Mouse (Mus musculus) MEL (cell line): ENCODE data around the gene Zdhhc25. TPM values are rescaled to one million over a fixed set of nuclear protein-coding genes. Genes with fewer than 3 reads are reported as not detected.
A peak's percentile ranks its signal among the peaks of the same experiment; 100 is the strongest.

Experiments used
- DNase-seq: peaks from one replicate; pipeline ENCODE4 v3.0.0; 2011; ENCODE audit warnings: low read depth, low spot score
- H3K27ac ChIP-seq: 2 replicates; pipeline ENCODE4 v1.5.1; 2012; ENCODE audit warnings: low read depth, mild to moderate bottlenecking, control low read depth, low read length, moderate library complexity; ENCODE audit not compliant: control insufficient read depth
- H3K27me3 ChIP-seq, 2 experiments: fragments of 150-350 bp in 1 of 2; sonication (generic) in 1 of 2; 2 replicates each; pipeline ENCODE4 v1.6.1; 2012; ENCODE audit warnings: low read length in 2 of 2, mild to moderate bottlenecking in 2 of 2, improper control_type of control experiment in 1 of 2, moderate library complexity in 1 of 2; ENCODE audit not compliant: insufficient read depth in 2 of 2, control insufficient read depth in 1 of 2
- H3K36me3 ChIP-seq, 2 experiments: 2 replicates each; pipeline ENCODE4 v1.6.1; 2012 to 2014; ENCODE audit warnings: low read length in 2 of 2, improper control_type of control experiment in 1 of 2, inconsistent platforms in 1 of 2, mild to moderate bottlenecking in 1 of 2; ENCODE audit not compliant: insufficient read depth in 2 of 2, control insufficient read depth in 1 of 2
- H3K4me1 ChIP-seq, 2 experiments: fragments of 150-350 bp in 1 of 2; sonication (generic) in 1 of 2; 2 replicates each; pipeline ENCODE4 v1.6.1; 2012; ENCODE audit warnings: low read length in 2 of 2, improper control_type of control experiment in 1 of 2, mild to moderate bottlenecking in 1 of 2; ENCODE audit not compliant: insufficient read depth in 2 of 2, control insufficient read depth in 1 of 2
- H3K4me3 ChIP-seq, 2 experiments: fragments of 150-350 bp in 1 of 2; sonication (generic) in 1 of 2; 2 replicates each; pipeline ENCODE4 v1.5.1; 2012; ENCODE audit warnings: low read depth in 2 of 2, low read length in 2 of 2, mild to moderate bottlenecking in 2 of 2, moderate library complexity in 2 of 2, control low read depth in 1 of 2, improper control_type of control experiment in 1 of 2; ENCODE audit not compliant: control insufficient read depth in 1 of 2, insufficient read depth in 1 of 2
- H3K79me2 ChIP-seq: 2 replicates; pipeline ENCODE4 v1.6.1; 2012; ENCODE audit warnings: mild to moderate bottlenecking, low read length, moderate library complexity; ENCODE audit not compliant: control insufficient read depth, poor library complexity, insufficient read depth
- H3K9ac ChIP-seq: 2 replicates; pipeline ENCODE4 v1.6.1; 2012; ENCODE audit warnings: low read depth, mild to moderate bottlenecking, control low read depth, low read length, moderate library complexity; ENCODE audit not compliant: control insufficient read depth, poor library complexity, severe bottlenecking
- H3K9me3 ChIP-seq: fragments of 150-350 bp; sonication (generic); replicated peaks from 2 replicates; pipeline ENCODE4 v1.6.1; 2012; ENCODE audit warnings: mild to moderate bottlenecking, low read length, improper control_type of control experiment, moderate library complexity; ENCODE audit not compliant: insufficient read depth
- BHLHE40 ChIP-seq: IDR thresholded peaks from 2 replicates; pipeline ENCODE4 v1.6.1; 2012; ENCODE audit warnings: low read depth, mild to moderate bottlenecking, inconsistent platforms, low read length, improper control_type of control experiment, borderline replicate concordance
- CHD1 ChIP-seq: IDR thresholded peaks from 2 replicates; pipeline ENCODE4 v1.6.1; 2012; ENCODE audit warnings: low read depth, mild to moderate bottlenecking, inconsistent platforms, low read length, improper control_type of control experiment
- CHD2 ChIP-seq: IDR thresholded peaks from 2 replicates; pipeline ENCODE4 v1.6.1; 2011; ENCODE audit warnings: low read length, improper control_type of control experiment
- CTCF ChIP-seq, 3 experiments: IDR thresholded peaks in 2 of 3; conservative IDR thresholded peaks in 1 of 3; 2 replicates each; pipeline ENCODE4 v1.5.1; 2011 to 2012; ENCODE audit warnings: low read length in 3 of 3, low read depth in 2 of 3, mild to moderate bottlenecking in 2 of 3, improper control_type of control experiment in 1 of 3, inconsistent platforms in 1 of 3, mixed read lengths in 1 of 3, moderate library complexity in 1 of 3; ENCODE audit not compliant: control insufficient read depth in 1 of 3, insufficient read depth in 1 of 3, poor library complexity in 1 of 3, severe bottlenecking in 1 of 3
- E2F4 ChIP-seq: IDR thresholded peaks from 2 replicates; pipeline ENCODE4 v1.6.1; 2011; ENCODE audit warnings: low read depth, low read length, improper control_type of control experiment, borderline replicate concordance
- ELF1 ChIP-seq: IDR thresholded peaks from 2 replicates; pipeline ENCODE4 v1.6.1; 2014; ENCODE audit warnings: low read depth, mild to moderate bottlenecking, inconsistent platforms, low read length, improper control_type of control experiment, moderate library complexity
- EP300 ChIP-seq, 2 experiments: IDR thresholded peaks; 2 replicates each; pipeline ENCODE4 v1.6.1; 2011; ENCODE audit warnings: improper control_type of control experiment in 2 of 2, low read length in 2 of 2, low read depth in 1 of 2, mild to moderate bottlenecking in 1 of 2
- ETS1 ChIP-seq: IDR thresholded peaks from 2 replicates; pipeline ENCODE4 v1.6.1; 2012; ENCODE audit warnings: low read depth, mild to moderate bottlenecking, inconsistent platforms, low read length, improper control_type of control experiment, moderate library complexity
- GABPA ChIP-seq: IDR thresholded peaks from 2 replicates; pipeline ENCODE4 v1.6.1; 2012; ENCODE audit warnings: low read depth, mild to moderate bottlenecking, inconsistent platforms, low read length, improper control_type of control experiment, moderate library complexity
- GATA1 ChIP-seq: IDR thresholded peaks from 2 replicates; pipeline ENCODE4 v1.6.1; 2011; ENCODE audit warnings: low read depth, low read length, improper control_type of control experiment
- HCFC1 ChIP-seq: IDR thresholded peaks from 2 replicates; pipeline ENCODE4 v1.6.1; 2012; ENCODE audit warnings: low read depth, mild to moderate bottlenecking, inconsistent platforms, low read length, improper control_type of control experiment, moderate library complexity
- JUND ChIP-seq: IDR thresholded peaks from 2 replicates; pipeline ENCODE4 v1.6.1; 2011; ENCODE audit warnings: low read depth, mild to moderate bottlenecking, improper control_type of control experiment, low read length
- KAT2A ChIP-seq: conservative IDR thresholded peaks from 2 replicates; pipeline ENCODE4 v1.6.1; 2012; ENCODE audit warnings: low read depth, low read length, improper control_type of control experiment, inconsistent platforms
- MAFK ChIP-seq: IDR thresholded peaks from 2 replicates; pipeline ENCODE4 v1.6.1; 2011; ENCODE audit warnings: low read depth, mild to moderate bottlenecking, low read length, improper control_type of control experiment, borderline replicate concordance
- MAX ChIP-seq: IDR thresholded peaks from 2 replicates; pipeline ENCODE4 v1.6.1; 2011; ENCODE audit warnings: low read length, improper control_type of control experiment
- MAZ ChIP-seq: IDR thresholded peaks from 2 replicates; pipeline ENCODE4 v1.6.1; 2012; ENCODE audit warnings: low read depth, mild to moderate bottlenecking, inconsistent platforms, low read length, improper control_type of control experiment
- MEF2A ChIP-seq: IDR thresholded peaks from 2 replicates; pipeline ENCODE4 v1.6.1; 2014; ENCODE audit warnings: low read depth, mild to moderate bottlenecking, inconsistent platforms, low read length, improper control_type of control experiment; ENCODE audit not compliant: poor library complexity, insufficient replicate concordance, severe bottlenecking; ENCODE audit errors: extremely low read depth
- MXI1 ChIP-seq: IDR thresholded peaks from 2 replicates; pipeline ENCODE4 v1.6.1; 2011; ENCODE audit warnings: mild to moderate bottlenecking, low read depth, low read length, improper control_type of control experiment
- MYB ChIP-seq: IDR thresholded peaks from 2 replicates; pipeline ENCODE4 v1.6.1; 2011; ENCODE audit warnings: mild to moderate bottlenecking, low read depth, low read length, improper control_type of control experiment
- MYC ChIP-seq: IDR thresholded peaks from 2 replicates; pipeline ENCODE4 v1.6.1; 2011; ENCODE audit warnings: low read depth, mild to moderate bottlenecking, low read length, improper control_type of control experiment, moderate library complexity
- NELFE ChIP-seq: IDR thresholded peaks from 2 replicates; pipeline ENCODE4 v1.6.1; 2011; ENCODE audit warnings: low read depth, low read length, improper control_type of control experiment
- NRF1 ChIP-seq: IDR thresholded peaks from 2 replicates; pipeline ENCODE4 v1.6.1; 2014; ENCODE audit warnings: low read depth, mild to moderate bottlenecking, inconsistent platforms, low read length, improper control_type of control experiment, moderate library complexity; ENCODE audit not compliant: poor library complexity, insufficient read depth, severe bottlenecking
- POLR2A ChIP-seq, 2 experiments: IDR thresholded peaks; 2 replicates each; pipeline ENCODE4 v1.6.1; 2011 to 2012; ENCODE audit warnings: low read length in 2 of 2, mild to moderate bottlenecking in 2 of 2, control low read depth in 1 of 2, improper control_type of control experiment in 1 of 2, low read depth in 1 of 2, moderate library complexity in 1 of 2; ENCODE audit not compliant: control insufficient read depth in 1 of 2, insufficient read depth in 1 of 2, poor library complexity in 1 of 2
- POLR2AphosphoS2 ChIP-seq: IDR thresholded peaks from 2 replicates; pipeline ENCODE4 v1.6.1; 2011; ENCODE audit warnings: low read length, improper control_type of control experiment
- POLR2AphosphoS5 ChIP-seq: IDR thresholded peaks from 2 replicates; pipeline ENCODE4 v1.6.1; 2012; ENCODE audit warnings: low read depth, borderline replicate concordance, mild to moderate bottlenecking, inconsistent platforms, low read length, moderate library complexity, mixed read lengths
- RAD21 ChIP-seq: IDR thresholded peaks from 2 replicates; pipeline ENCODE4 v1.6.1; 2011; ENCODE audit warnings: mild to moderate bottlenecking, low read depth, low read length, improper control_type of control experiment
- RCOR1 ChIP-seq: IDR thresholded peaks from 2 replicates; pipeline ENCODE4 v1.6.1; 2012; ENCODE audit warnings: low read depth, mild to moderate bottlenecking, inconsistent platforms, low read length, improper control_type of control experiment
- SIN3A ChIP-seq: IDR thresholded peaks from 2 replicates; pipeline ENCODE4 v1.6.1; 2012; ENCODE audit warnings: low read length, improper control_type of control experiment, inconsistent platforms
- SMC3 ChIP-seq: IDR thresholded peaks from 2 replicates; pipeline ENCODE4 v1.6.1; 2011; ENCODE audit warnings: low read depth, low read length, improper control_type of control experiment
- TAL1 ChIP-seq: IDR thresholded peaks from 2 replicates; pipeline ENCODE4 v1.6.1; 2012; ENCODE audit warnings: mild to moderate bottlenecking, inconsistent platforms, low read length, moderate library complexity, mixed read lengths
- TBP ChIP-seq: IDR thresholded peaks from 2 replicates; pipeline ENCODE4 v1.8.0; 2011; ENCODE audit warnings: low read depth, low read length, improper control_type of control experiment
- TCF12 ChIP-seq: IDR thresholded peaks from 2 replicates; pipeline ENCODE4 v1.6.1; 2014; ENCODE audit warnings: low read depth, mild to moderate bottlenecking, inconsistent platforms, low read length, improper control_type of control experiment, moderate library complexity
- USF1 ChIP-seq: IDR thresholded peaks from 2 replicates; pipeline ENCODE4 v1.6.1; 2014; ENCODE audit warnings: low read depth, mild to moderate bottlenecking, inconsistent platforms, low read length, improper control_type of control experiment, moderate library complexity
- USF2 ChIP-seq, 2 experiments: IDR thresholded peaks; 2 replicates each; pipeline ENCODE4 v1.6.1; 2011 to 2012; ENCODE audit warnings: improper control_type of control experiment in 2 of 2, low read length in 2 of 2, borderline replicate concordance in 1 of 2, inconsistent platforms in 1 of 2, low read depth in 1 of 2, mild to moderate bottlenecking in 1 of 2; ENCODE audit not compliant: insufficient read depth in 1 of 2
- ZC3H11A ChIP-seq: IDR thresholded peaks from 2 replicates; pipeline ENCODE4 v1.6.1; 2012; ENCODE audit warnings: low read depth, mild to moderate bottlenecking, inconsistent platforms, low read length, improper control_type of control experiment
- ZKSCAN1 ChIP-seq: IDR thresholded peaks from 2 replicates; pipeline ENCODE4 v1.6.1; 2012; ENCODE audit warnings: low read depth, mild to moderate bottlenecking, inconsistent platforms, low read length, improper control_type of control experiment, moderate library complexity
- ZMIZ1 ChIP-seq: IDR thresholded peaks from 2 replicates; pipeline ENCODE4 v1.6.1; 2012; ENCODE audit warnings: low read depth, mild to moderate bottlenecking, inconsistent platforms, low read length, improper control_type of control experiment, moderate library complexity
- ZNF384 ChIP-seq: IDR thresholded peaks from 2 replicates; pipeline ENCODE4 v1.6.1; 2012; ENCODE audit warnings: low read depth, mild to moderate bottlenecking, inconsistent platforms, low read length, improper control_type of control experiment
- polyA plus RNA-seq, 2 experiments: library from polyadenylated mRNA; stranded (reverse) in 1 of 2; unstranded in 1 of 2; fragments of >175 nt in 1 of 2; fragments of >200 nt in 1 of 2; gene quantifications; 2 replicates each; pipeline versions ENCODE4 v1.2.1 to v1.2.4; 2012; ENCODE audit warnings: low replicate concordance in 2 of 2, low read depth in 1 of 2; ENCODE audit not compliant: insufficient read length in 2 of 2, insufficient read depth in 1 of 2, missing spikeins in 1 of 2
- total RNA-seq: library from RNA; depleted of rRNA; stranded (reverse); fragments of 300-350 nt; gene quantifications from 2 replicates; pipeline ENCODE4 v1.2.3, GENCODE M21; 2012

Zdhhc25 gene
- total and polyA plus RNA-seq, 3 experiments = not detected

- H3K9ac ChIP-seq = peak overlapping the region; percentile 60
- H3K9me3 ChIP-seq = no peaks in the 10 kb centered on the region
- peaks cover 0 to 18% of the 10 kb centered on the region in 2 experiments; a peak in 2 of 4 replicates for H3K36me3 ChIP-seq
- peak; percentile 72 for DNase-seq
- peak overlapping the region; percentile 69 for H3K27ac ChIP-seq
- H3K4me1 ChIP-seq = peaks cover 0 to 39% of the 10 kb centered on the region in 2 experiments; a peak in 3 of 4 replicates
- no peaks in the 10 kb centered on the region for H3K27me3 ChIP-seq
- H3K4me3 ChIP-seq = peak overlapping the region; percentile 59 to 81
- no peaks in the 10 kb centered on the region; the same call in 1 of the 2 replicates for H3K79me2 ChIP-seq
- TF ChIP-seq EP300 (IDR thresholded peaks at IDR 0.05; ENCODE audit: low read depth in 1 of 2, low read length in 2 of 2) (no peak; a peak in 1 of 4 replicates), KAT2A (no peak), ELF1 (no peak), POLR2A (IDR thresholded peaks at IDR 0.05; ENCODE audit: control insufficient read depth in 1 of 2, insufficient read depth in 1 of 2, low read depth in 1 of 2, low read length in 2 of 2, poor library complexity in 1 of 2) (no peak), TCF12 (no peak), ZMIZ1 (no peak), ETS1 (peak; percentile 53; the same call in 1 of the 2 replicates), ZC3H11A (no peak), MXI1 (peak; percentile 39; the same call in 1 of the 2 replicates), RCOR1 (0 out of 2 replicates have a peak, but pooled peaks have one; percentile 43), CTCF (IDR thresholded peaks at IDR 0.05 in 2 of 3, conservative IDR thresholded peaks at IDR 0.05 in 1 of 3; ENCODE audit: control insufficient read depth in 1 of 3, insufficient read depth in 1 of 3, low read depth in 2 of 3, low read length in 3 of 3, poor library complexity in 1 of 3, severe bottlenecking in 1 of 3) (no peak), GATA1 (peak; percentile 25; the same call in 1 of the 2 replicates), JUND (no peak), RAD21 (no peak), USF2 (IDR thresholded peaks at IDR 0.05; ENCODE audit: borderline replicate concordance in 1 of 2, insufficient read depth in 1 of 2, low read depth in 1 of 2, low read length in 2 of 2) (no peak), GABPA (no peak), MAFK (peak; percentile 87), TBP (no peak), CHD2 (no peak), NELFE (no peak; the same call in 1 of the 2 replicates), MAZ (peak; percentile 67; the same call in 1 of the 2 replicates), CHD1 (no peak), POLR2AphosphoS2 (no peak), BHLHE40 (peak; percentile 83), NRF1 (no peak), ZKSCAN1 (no peak), HCFC1 (no peak), MYC (peak; percentile 73; the same call in 1 of the 2 replicates), SIN3A (peak; percentile 58), TAL1 (no peak), POLR2AphosphoS5 (no peak), MYB (0 out of 2 replicates have a peak, but pooled peaks have one; percentile 19), USF1 (no peak), MEF2A (no peak), ZNF384 (no peak), E2F4 (no peak), MAX (no peak), SMC3 (no peak)
These were observed 17.0 kb downstream of the Zdhhc25 start for GRCm38 (mm10) chr15:88617125-88617524.
